Mouse (Mus musculus) MN1 (cell line): ENCODE results near the gene Slc7a5.

ENCODE experiments used
- DNase-seq: peaks from one replicate; pipeline ENCODE4 v3.0.0-alpha.2; 2016; ENCODE audit warnings: low spot score

Slc7a5 gene

GRCm38 (mm10) chr8:121907587-121908248 lies at the start of gene Slc7a5:
Gene Slc7a5, minus strand, starts transcription at chr8:121907694.
- peak; percentile 97 for DNase-seq

- DNase-seq, result peak; percentile 75
Observed at GRCm38 (mm10) chr8:121955825-121956500, 48.5 kb upstream of the Slc7a5 start.

GRCm38 (mm10) chr8:121954981-121955555 lies 47.6 kb upstream of the Slc7a5 start:
- no peak for DNase-seq

GRCm38 (mm10) chr8:121953821-121954545 lies 46.5 kb upstream of the Slc7a5 start:
- no peak for DNase-seq

- DNase-seq, result no peak
Observed at GRCm38 (mm10) chr8:121952800-121953199, 45.3 kb upstream of the Slc7a5 start.

- no peak for DNase-seq
Observed at GRCm38 (mm10) chr8:121952122-121952521, 44.6 kb upstream of the Slc7a5 start.

- DNase-seq, result peak; percentile 46
Observed at GRCm38 (mm10) chr8:121951656-121952009, 44.1 kb upstream of the Slc7a5 start.

GRCm38 (mm10) chr8:121950749-121951655 lies 43.5 kb upstream of the Slc7a5 start:
- DNase-seq, result peak; percentile 81

GRCm38 (mm10) chr8:121949941-121950748 lies 42.7 kb upstream of the Slc7a5 start:
- peak; percentile 100 for DNase-seq

GRCm38 (mm10) chr8:121949222-121949800 lies 41.8 kb upstream of the Slc7a5 start, which contains the start of gene Banp:
Gene Banp, plus strand, starts transcription at chr8:121949750.
- DNase-seq, result no peak

- peak; percentile 77 for DNase-seq
Observed at GRCm38 (mm10) chr8:121948321-121949145, 41.0 kb upstream of the Slc7a5 start.

GRCm38 (mm10) chr8:121947753-121948141 lies 40.3 kb upstream of the Slc7a5 start:
- peak; percentile 94 for DNase-seq

GRCm38 (mm10) chr8:121947047-121947752 lies 39.7 kb upstream of the Slc7a5 start:
- DNase-seq, result no peak

GRCm38 (mm10) chr8:121946351-121946750 lies 38.9 kb upstream of the Slc7a5 start:
- DNase-seq, result no peak

GRCm38 (mm10) chr8:121944831-121945230 lies 37.3 kb upstream of the Slc7a5 start, which contains the start of gene Car5a:
Gene Car5a, minus strand, starts transcription at chr8:121944904.
- DNase-seq, result no peak

- no peak for DNase-seq
Observed at GRCm38 (mm10) chr8:121943716-121944115, 36.2 kb upstream of the Slc7a5 start.

GRCm38 (mm10) chr8:121943057-121943540 lies 35.6 kb upstream of the Slc7a5 start:
- no peak for DNase-seq

GRCm38 (mm10) chr8:121938732-121939131 lies 31.2 kb upstream of the Slc7a5 start:
- DNase-seq, result no peak
